Mouse (Mus musculus): ENCODE measurements at regions not wholly inside any gene's neighbourhood (a gene's known extent, or its start where the extent isn't known, plus 50 kb on each side); places are given as distances from the start of the nearest gene placed in this dataset.

DNA sequence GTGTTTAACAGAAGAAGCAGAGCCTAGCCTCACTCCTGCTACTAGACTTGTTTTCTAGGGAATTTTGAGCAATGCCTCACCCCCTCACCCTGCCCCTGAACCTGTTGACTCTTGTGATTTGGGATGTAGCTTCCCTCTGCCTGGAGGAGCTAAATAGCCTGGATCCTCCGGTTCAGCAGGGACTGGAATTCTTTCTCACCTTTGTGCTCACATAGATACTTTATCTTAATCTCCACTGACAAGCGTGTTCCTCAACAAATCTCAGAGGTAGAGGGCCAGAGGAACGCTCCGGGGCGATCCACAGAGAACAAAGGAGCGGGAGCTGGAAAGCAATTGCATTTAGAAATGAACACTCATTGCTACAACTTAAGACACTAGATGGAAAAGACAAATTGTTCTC lies 85.6 kb upstream of the Usp25 start:
- no peak for TF ChIP-seq CTCF (conservative IDR thresholded peaks at IDR 0.05; ENCODE audit: low read length)
- TF ChIP-seq NANOG (IDR thresholded peaks at IDR 0.05; ENCODE audit: borderline replicate concordance, low read length), result no peak

All from E14TG2a.4 (cell line).